Mouse (Mus musculus): Measurements from ENCODE around the gene Efcab10. TPM values are rescaled to one million over a fixed set of nuclear protein-coding genes. Genes with fewer than 3 reads are reported as not detected.

Efcab10 gene
- polyA plus RNA-seq, 1 experiment from 2014 or later, result not detected

GRCm38 (mm10) chr12:33369555-33369954 is 25.1 kb upstream of the Efcab10 start:
- no peaks in the 10 kb centered on the region for H3K27me3 ChIP-seq (replicated peaks)
- H3K36me3 ChIP-seq, result 0 out of 2 replicates have a peak, but pooled peaks cover 8% of the 10 kb centered on the region
- H3K27ac ChIP-seq (ENCODE audit: poor library complexity, severe bottlenecking), result no peak overlapping the region
- no peak overlapping the region for H3K9ac ChIP-seq
- H3K4me3 ChIP-seq, result no peak overlapping the region
- 76% methylated on average over 3 of the region's 3 CpGs for WGBS
- no peaks in the 10 kb centered on the region for H3K4me1 ChIP-seq (replicated peaks)
- no peak overlapping the region for H3K4me2 ChIP-seq
- peak; percentile 63; the same call in 1 of the 2 replicates for ATAC-seq (ENCODE audit: insufficient number of reproducible peaks, low FRiP score)
- no peaks in the 10 kb centered on the region for H3K9me3 ChIP-seq (replicated peaks)

DNA sequence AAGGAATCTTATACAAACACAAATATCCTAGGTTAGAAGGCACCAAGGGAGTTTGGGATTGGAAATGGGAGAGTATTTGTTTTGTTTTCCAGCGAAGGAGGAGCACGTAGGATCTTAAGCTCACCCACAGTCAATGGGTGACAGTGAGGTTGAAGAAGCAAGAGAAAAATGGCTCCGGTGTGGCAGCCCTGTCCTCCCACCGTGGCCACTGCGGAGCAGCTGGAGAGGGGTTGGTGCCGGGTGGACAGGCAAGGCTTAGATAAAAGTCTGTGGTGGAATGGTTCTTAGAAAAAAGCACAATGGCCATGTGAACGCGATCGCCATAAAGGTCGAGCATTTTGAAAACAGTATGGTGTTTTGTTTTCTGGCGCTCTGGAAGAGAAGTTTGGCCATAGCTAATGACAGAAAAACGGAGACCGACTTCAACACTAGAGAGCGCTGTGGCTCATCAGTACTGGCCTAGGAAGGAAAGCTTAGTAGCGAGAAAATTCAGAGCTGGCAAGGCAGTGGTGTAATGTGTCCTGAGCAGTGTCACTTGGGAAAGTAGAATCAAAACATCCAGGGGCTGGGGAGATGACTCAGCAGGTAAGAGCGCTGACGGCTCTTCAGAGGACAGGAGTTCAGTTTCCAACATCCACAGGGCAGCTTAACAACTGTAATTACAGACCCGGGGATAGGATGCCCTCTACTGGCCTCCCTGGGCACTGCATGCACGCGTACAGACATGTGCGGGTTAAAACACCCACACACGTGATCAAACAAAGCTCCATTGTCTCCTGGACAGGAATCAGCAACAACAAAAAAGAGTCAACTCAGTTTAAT is 14.8 kb upstream of the Efcab10 start:
- no peaks in the 10 kb centered on the region for H3K36me3 ChIP-seq
- peaks cover 12% of the 10 kb centered on the region for H3K27me3 ChIP-seq (replicated peaks)
- H3K4me3 ChIP-seq, result peak overlapping the region; percentile 25
- WGBS, result 15% methylated on average over 22 of the region's 22 CpGs
- H3K9ac ChIP-seq, result no peak overlapping the region
- no peak overlapping the region for H3K27ac ChIP-seq (ENCODE audit: poor library complexity, severe bottlenecking)
- H3K4me1 ChIP-seq (replicated peaks), result no peaks in the 10 kb centered on the region
- peak overlapping the region; percentile 59 for H3K4me2 ChIP-seq
- H3K9me3 ChIP-seq (replicated peaks), result no peaks in the 10 kb centered on the region
- ATAC-seq (ENCODE audit: insufficient number of reproducible peaks, low FRiP score), result peak; percentile 68; the same call in 1 of the 2 replicates

DNA sequence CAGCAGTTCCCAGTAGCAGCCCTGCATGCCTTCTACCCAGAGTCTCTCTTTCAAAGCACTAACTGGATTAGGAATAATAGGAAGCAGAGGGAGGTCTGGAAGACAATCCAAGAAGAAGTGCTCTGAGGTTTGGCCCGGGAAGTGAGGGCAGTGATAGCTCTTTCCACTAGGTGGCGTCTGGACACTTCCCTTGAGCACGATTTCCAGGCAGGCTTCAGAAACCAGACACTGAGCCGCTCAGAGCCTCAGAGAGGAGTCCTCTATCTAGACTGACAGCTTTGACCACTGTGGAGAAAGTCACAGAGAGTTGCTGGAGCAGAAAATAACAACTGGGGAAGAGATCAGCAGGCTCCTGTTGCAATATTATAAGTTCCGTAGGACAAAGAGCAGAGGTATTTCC is 5.8 kb upstream of the Efcab10 start:
- Histone ChIP-seq H3K27ac (ENCODE audit: poor library complexity, severe bottlenecking) (no peak overlapping the region), H3K36me3 (no peaks in the 10 kb centered on the region), H3K4me2 (no peak overlapping the region), H3K4me1 (replicated peaks) (no peaks in the 10 kb centered on the region), H3K9ac (no peak overlapping the region), H3K9me3 (replicated peaks) (no peaks in the 10 kb centered on the region), H3K27me3 (replicated peaks) (peaks cover 12% of the 10 kb centered on the region), H3K4me3 (no peak overlapping the region)
- WGBS, result 10% methylated on average over 5 of the region's 5 CpGs
- peak; percentile 45; the same call in 1 of the 2 replicates for ATAC-seq (ENCODE audit: insufficient number of reproducible peaks, low FRiP score)

DNA sequence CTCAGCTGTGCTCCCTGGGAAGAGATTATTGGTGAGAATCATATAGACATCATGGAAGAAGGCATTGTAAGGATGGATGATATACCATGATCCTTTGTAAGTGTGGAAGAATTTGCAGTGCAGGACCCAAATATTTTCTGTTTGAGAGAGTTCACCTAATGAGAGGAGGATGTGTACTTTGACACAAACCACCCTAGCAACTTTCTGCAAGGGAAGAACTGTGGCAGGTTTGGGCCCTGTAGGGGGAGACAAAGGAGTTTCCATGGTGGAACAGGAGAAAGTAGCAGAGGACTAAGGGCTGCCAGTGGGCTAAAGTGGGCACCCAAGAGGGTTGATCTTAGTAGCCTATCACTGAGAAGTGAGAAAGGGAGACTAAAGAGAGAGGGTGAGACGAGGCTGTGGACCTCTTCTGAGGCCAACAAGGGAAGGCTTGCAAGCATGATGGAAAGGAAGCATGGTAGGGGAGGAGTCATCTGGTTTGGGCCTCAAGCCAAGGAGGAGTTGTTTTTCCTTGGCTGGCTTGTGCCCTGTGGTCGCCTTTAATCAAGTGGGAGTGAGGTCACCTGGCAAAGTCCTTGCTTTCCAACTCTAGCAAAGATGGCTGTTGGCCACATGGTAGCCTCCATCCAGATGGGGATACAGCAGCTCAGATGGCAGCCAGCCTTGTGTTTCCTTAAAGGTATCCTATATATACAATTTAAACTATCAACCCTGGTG is 3.7 kb upstream of the Efcab10 start:
- Histone ChIP-seq H3K27ac (ENCODE audit: poor library complexity, severe bottlenecking) (no peak overlapping the region), H3K4me1 (replicated peaks) (peaks cover 8% of the 10 kb centered on the region), H3K9ac (no peak overlapping the region), H3K27me3 (replicated peaks) (peaks cover 4% of the 10 kb centered on the region), H3K4me2 (no peak overlapping the region), H3K9me3 (replicated peaks) (no peaks in the 10 kb centered on the region), H3K36me3 (no peaks in the 10 kb centered on the region), H3K4me3 (no peak overlapping the region)
- ATAC-seq (ENCODE audit: insufficient number of reproducible peaks, low FRiP score), result no peak
- WGBS, result 40% methylated on average over 2 of the region's 2 CpGs

- no peak for ATAC-seq (ENCODE audit: insufficient number of reproducible peaks, low FRiP score)
- no peak overlapping the region for H3K27ac ChIP-seq (ENCODE audit: poor library complexity, severe bottlenecking)
- no peak overlapping the region for H3K4me3 ChIP-seq
- 0 out of 2 replicates have a peak, but pooled peaks cover 4% of the 10 kb centered on the region for H3K4me1 ChIP-seq (replicated peaks)
- 45% methylated on average over 7 of the region's 7 CpGs for WGBS
- no peak overlapping the region for H3K4me2 ChIP-seq
- H3K27me3 ChIP-seq (replicated peaks), result no peaks in the 10 kb centered on the region
- no peaks in the 10 kb centered on the region for H3K36me3 ChIP-seq
- H3K9me3 ChIP-seq (replicated peaks), result no peaks in the 10 kb centered on the region
- no peak overlapping the region for H3K9ac ChIP-seq
Measured at GRCm38 (mm10) chr12:33403265-33403693, 8.6 kb downstream of the Efcab10 start.

GRCm38 (mm10) chr12:33404996-33405395 is 10.3 kb downstream of the Efcab10 start:
- Histone ChIP-seq H3K27me3 (replicated peaks) (no peaks in the 10 kb centered on the region), H3K4me1 (replicated peaks) (0 out of 2 replicates have a peak, but pooled peaks cover 4% of the 10 kb centered on the region), H3K36me3 (no peaks in the 10 kb centered on the region), H3K4me2 (no peak overlapping the region), H3K4me3 (no peak overlapping the region), H3K27ac (ENCODE audit: poor library complexity, severe bottlenecking) (no peak overlapping the region), H3K9ac (no peak overlapping the region), H3K9me3 (replicated peaks) (no peaks in the 10 kb centered on the region)
- no peak for ATAC-seq (ENCODE audit: insufficient number of reproducible peaks, low FRiP score)
- WGBS, result 50% methylated on average over 5 of the region's 5 CpGs

- Histone ChIP-seq H3K36me3 (no peaks in the 10 kb centered on the region), H3K27ac (ENCODE audit: poor library complexity, severe bottlenecking) (no peak overlapping the region), H3K4me3 (no peak overlapping the region), H3K4me1 (replicated peaks) (0 out of 2 replicates have a peak, but pooled peaks cover 4% of the 10 kb centered on the region), H3K9me3 (replicated peaks) (no peaks in the 10 kb centered on the region), H3K27me3 (replicated peaks) (no peaks in the 10 kb centered on the region), H3K4me2 (no peak overlapping the region), H3K9ac (no peak overlapping the region)
- ATAC-seq (ENCODE audit: insufficient number of reproducible peaks, low FRiP score), result no peak
- WGBS, result 34% methylated on average over 6 of the region's 6 CpGs
Measured at GRCm38 (mm10) chr12:33405398-33406026, 10.9 kb downstream of the Efcab10 start.

DNA sequence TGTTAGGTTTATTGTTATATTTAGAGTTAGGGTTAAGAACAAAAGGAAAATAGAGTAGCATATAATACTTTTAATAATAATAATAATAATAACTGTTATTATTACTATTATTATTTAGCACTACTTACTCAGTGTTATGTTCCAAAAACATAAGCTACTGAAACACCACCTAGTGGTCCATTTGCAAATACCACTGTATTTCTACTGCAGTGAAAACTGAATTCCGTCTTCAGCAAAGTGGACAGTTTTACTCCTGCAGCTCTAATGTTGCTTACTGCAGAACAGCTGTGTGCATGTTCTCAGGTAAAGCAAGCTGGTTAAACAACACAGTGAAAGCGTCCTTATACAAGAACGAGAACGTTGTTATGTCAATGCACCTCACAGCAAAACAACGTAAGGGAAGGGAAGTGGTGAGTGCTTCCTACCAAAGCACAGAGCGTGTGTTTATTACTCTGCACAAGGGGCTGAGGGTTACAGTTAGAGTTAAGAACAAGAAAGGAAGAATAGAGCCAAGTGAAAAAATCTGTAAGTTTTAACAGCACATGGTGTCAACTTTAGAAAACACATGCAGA is 17.0 kb downstream of the Efcab10 start:
- Histone ChIP-seq H3K9me3 (replicated peaks) (no peaks in the 10 kb centered on the region), H3K4me2 (no peak overlapping the region), H3K27me3 (replicated peaks) (peaks cover 12% of the 10 kb centered on the region; the same call in 1 of the 2 replicates), H3K4me1 (replicated peaks) (no peaks in the 10 kb centered on the region), H3K4me3 (no peak overlapping the region), H3K27ac (ENCODE audit: poor library complexity, severe bottlenecking) (no peak overlapping the region), H3K36me3 (no peaks in the 10 kb centered on the region), H3K9ac (no peak overlapping the region)
- no peak for ATAC-seq (ENCODE audit: insufficient number of reproducible peaks, low FRiP score)
- WGBS, result 49% methylated on average over 6 of the region's 6 CpGs

- ATAC-seq (ENCODE audit: insufficient number of reproducible peaks, low FRiP score), result no peak
- H3K36me3 ChIP-seq, result no peaks in the 10 kb centered on the region
- no peak overlapping the region for H3K4me2 ChIP-seq
- 29% methylated on average over 3 of the region's 3 CpGs for WGBS
- H3K4me3 ChIP-seq, result no peak overlapping the region
- H3K4me1 ChIP-seq (replicated peaks), result no peaks in the 10 kb centered on the region
- no peak overlapping the region for H3K9ac ChIP-seq
- no peak overlapping the region for H3K27ac ChIP-seq (ENCODE audit: poor library complexity, severe bottlenecking)
- no peaks in the 10 kb centered on the region for H3K9me3 ChIP-seq (replicated peaks)
- peaks cover 9% of the 10 kb centered on the region; the same call in 1 of the 2 replicates for H3K27me3 ChIP-seq (replicated peaks)
Measured at GRCm38 (mm10) chr12:33424329-33424728, 29.7 kb downstream of the Efcab10 start.

DNA sequence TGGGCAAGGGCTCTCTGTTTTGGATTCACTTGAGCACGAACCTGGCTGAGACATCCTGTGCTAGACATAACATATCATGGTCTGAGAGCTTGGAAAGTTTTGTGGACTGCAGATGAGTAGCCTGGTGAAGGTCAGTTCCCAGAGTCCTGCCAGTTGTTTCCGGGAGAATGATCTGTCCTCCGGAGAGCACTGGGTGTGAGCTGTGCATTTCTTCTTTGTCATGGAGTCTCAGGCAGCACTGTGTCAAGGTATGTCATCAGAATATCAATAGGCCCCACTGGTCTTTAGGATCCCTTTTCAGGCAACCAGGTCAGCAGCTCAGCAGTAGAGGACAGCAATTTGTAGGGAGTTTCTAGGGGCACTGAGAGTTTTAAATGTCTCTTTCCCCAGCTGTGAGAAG is 32.6 kb downstream of the Efcab10 start:
- Histone ChIP-seq H3K9me3 (replicated peaks) (no peaks in the 10 kb centered on the region), H3K9ac (no peak overlapping the region), H3K4me2 (no peak overlapping the region), H3K36me3 (no peaks in the 10 kb centered on the region), H3K27me3 (replicated peaks) (peaks cover 9% of the 10 kb centered on the region; the same call in 1 of the 2 replicates), H3K4me1 (replicated peaks) (peaks cover 5% of the 10 kb centered on the region), H3K27ac (ENCODE audit: poor library complexity, severe bottlenecking) (no peak overlapping the region), H3K4me3 (no peak overlapping the region)
- WGBS, result 22% methylated on average over 3 of the region's 3 CpGs
- no peak for ATAC-seq (ENCODE audit: insufficient number of reproducible peaks, low FRiP score)
